Mouse (Mus musculus) G1E (cell line): ENCODE measurements at regions not wholly inside any gene's neighbourhood (a gene's known extent, or its start where the extent isn't known, plus 50 kb on each side); places are given as distances from the start of the nearest gene placed in this dataset.

Experiments
- CTCF ChIP-seq: IDR thresholded peaks from 2 replicates; pipeline ENCODE4 v1.5.1; 2012; ENCODE audit warnings: low read depth, low read length, inconsistent platforms, mixed read lengths
- POLR2AphosphoS5 ChIP-seq: IDR thresholded peaks from 2 replicates; pipeline ENCODE4 v1.6.1; 2012; ENCODE audit warnings: low read depth, low read length, inconsistent platforms; ENCODE audit not compliant: insufficient replicate concordance

DNA sequence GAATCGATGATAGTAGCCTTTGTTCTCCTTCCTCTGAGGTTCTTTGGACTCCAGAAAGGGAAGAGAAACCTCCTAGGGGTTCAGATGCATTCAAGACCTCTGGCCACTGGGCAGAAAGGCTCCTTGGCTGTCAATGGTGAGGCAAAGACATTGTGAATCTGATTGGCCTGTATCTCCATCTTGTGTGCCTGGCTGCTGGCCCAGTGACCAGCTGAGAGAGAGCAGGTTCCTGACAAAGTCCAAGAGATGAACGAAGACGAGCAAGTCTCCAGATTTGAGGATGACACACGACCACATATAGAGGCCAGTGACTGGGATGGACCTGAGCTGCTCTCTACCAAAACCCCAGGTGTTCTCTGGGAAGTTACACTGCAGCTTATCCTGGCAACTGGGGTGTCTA lies 305.4 kb upstream of the Zmiz1 start:
- TF ChIP-seq CTCF (no peak), POLR2AphosphoS5 (no peak)
